Mouse (Mus musculus) lung, embryonic 15.5 days (tissue): ENCODE data around the gene Tbx3. TPM values are rescaled to one million over a fixed set of nuclear protein-coding genes. Genes with fewer than 3 reads are reported as not detected.
A peak's percentile ranks its signal among the peaks of the same experiment; 100 is the strongest.

Experiments used
- ATAC-seq: fragments of 200-750 bp; cut with Nextera tagmentation; 2 replicates; pipeline ENCODE4 v1.8.0; 2017; ENCODE audit warnings: moderate number of reproducible peaks, borderline replicate concordance; ENCODE audit not compliant: low FRiP score, low TSS enrichment; ENCODE audit errors: extremely low read depth
- H3K27ac ChIP-seq: fragments of 300-500 bp; sonication (generic); 2 replicates; pipeline ENCODE4 v1.5.1; 2015; ENCODE audit warnings: moderate library complexity, mild to moderate bottlenecking, inconsistent platforms
- H3K27me3 ChIP-seq: fragments of 300-500 bp; sonication (generic); 2 replicates; pipeline ENCODE4 v1.6.1; 2015; ENCODE audit warnings: inconsistent platforms
- H3K36me3 ChIP-seq: fragments of 300-500 bp; sonication (generic); 2 replicates; pipeline ENCODE4 v1.6.1; 2015; ENCODE audit warnings: inconsistent platforms
- H3K4me1 ChIP-seq: fragments of 300-500 bp; sonication (generic); 2 replicates; pipeline ENCODE4 v1.6.1; 2015; ENCODE audit warnings: inconsistent platforms
- H3K4me2 ChIP-seq: fragments of 300-500 bp; sonication (generic); 2 replicates; pipeline ENCODE4 v1.6.1; 2015; ENCODE audit warnings: inconsistent platforms, mild to moderate bottlenecking, moderate library complexity
- H3K4me3 ChIP-seq: fragments of 300-500 bp; sonication (generic); 2 replicates; pipeline ENCODE4 v1.5.1; 2015; ENCODE audit warnings: mild to moderate bottlenecking, inconsistent platforms
- H3K9ac ChIP-seq: fragments of 300-500 bp; sonication (generic); 2 replicates; pipeline ENCODE4 v1.6.1; 2015; ENCODE audit warnings: inconsistent platforms
- H3K9me3 ChIP-seq: fragments of 300-500 bp; sonication (generic); 2 replicates; pipeline ENCODE4 v1.6.1; 2016; ENCODE audit warnings: inconsistent platforms
- WGBS: fragments of 180-500 bp; shearing (Covaris S2); methylation state at CpG from one replicate; pipeline ENCODE4 v1.1.7; 2015; 5-methylcytosine and 5-hydroxymethylcytosine counted together
- polyA plus RNA-seq: library from polyadenylated mRNA; unstranded; fragments of >200 nt; fragmentation: Nextera tagmentation; extraction: Ambion mirVana; gene quantifications from 2 replicates; pipeline ENCODE4 v1.2.1, GENCODE M21; 2015

Gene Tbx3
- polyA plus RNA-seq, 1 experiment from 2014 or later = 63.9 TPM

DNA sequence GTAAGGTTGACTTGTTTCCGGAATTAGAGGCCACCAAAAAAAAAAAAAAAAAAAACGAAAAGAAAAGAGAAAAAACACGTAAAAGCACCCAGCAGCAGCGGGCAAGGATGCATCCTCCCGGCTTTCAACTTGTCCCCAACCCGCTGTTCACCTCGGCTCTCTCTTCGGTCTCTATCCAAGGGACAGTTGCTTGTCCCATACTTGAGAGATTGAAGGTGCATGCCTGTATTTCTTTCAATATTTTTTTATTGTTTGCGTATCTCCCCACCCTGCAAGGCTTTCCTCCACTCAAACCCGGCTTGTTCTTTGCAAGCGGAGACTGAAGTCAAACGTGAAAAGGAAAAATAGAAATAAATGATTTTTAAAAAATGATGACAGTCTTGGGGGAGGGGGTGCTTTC is 7.7 kb upstream of the Tbx3 start:
- no peak overlapping the region for H3K27ac ChIP-seq
- no peak overlapping the region for H3K4me2 ChIP-seq
- no peak for ATAC-seq
- no peaks in the 10 kb centered on the region for H3K9me3 ChIP-seq
- peaks cover 85% of the 10 kb centered on the region for H3K27me3 ChIP-seq
- H3K4me3 ChIP-seq = no peak overlapping the region
- WGBS = 36% methylated on average over 12 of the region's 12 CpGs
- H3K4me1 ChIP-seq = peaks cover 17% of the 10 kb centered on the region; the same call in 1 of the 2 replicates
- H3K9ac ChIP-seq = no peak overlapping the region
- H3K36me3 ChIP-seq = no peaks in the 10 kb centered on the region

DNA sequence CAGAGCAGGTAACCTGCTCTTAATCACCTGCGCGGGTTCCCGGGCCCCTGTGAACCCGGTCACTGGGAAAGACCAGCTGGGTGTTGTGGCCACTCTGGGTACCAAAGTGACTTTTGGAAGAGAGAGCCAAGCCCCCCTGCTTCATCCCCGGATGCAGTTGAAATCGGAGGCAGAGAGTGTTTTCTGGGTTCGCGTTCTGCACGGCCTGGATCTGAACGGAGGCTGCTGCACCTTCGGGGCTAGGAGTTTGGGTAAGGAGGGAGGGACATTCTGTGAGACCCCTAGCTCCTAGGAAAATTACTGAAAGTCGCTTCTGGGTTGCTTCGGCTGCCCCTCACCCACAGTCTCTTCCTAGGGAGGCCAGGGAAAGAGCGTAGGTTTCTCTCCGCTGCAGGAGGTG is 7.2 kb upstream of the Tbx3 start:
- no peak overlapping the region for H3K9ac ChIP-seq
- H3K36me3 ChIP-seq = no peaks in the 10 kb centered on the region
- no peak overlapping the region for H3K4me3 ChIP-seq
- no peak overlapping the region for H3K4me2 ChIP-seq
- H3K9me3 ChIP-seq = no peaks in the 10 kb centered on the region
- H3K27ac ChIP-seq = no peak overlapping the region
- peaks cover 22% of the 10 kb centered on the region for H3K4me1 ChIP-seq
- 18% methylated on average over 15 of the region's 15 CpGs for WGBS
- H3K27me3 ChIP-seq = peaks cover 85% of the 10 kb centered on the region
- ATAC-seq = no peak

DNA sequence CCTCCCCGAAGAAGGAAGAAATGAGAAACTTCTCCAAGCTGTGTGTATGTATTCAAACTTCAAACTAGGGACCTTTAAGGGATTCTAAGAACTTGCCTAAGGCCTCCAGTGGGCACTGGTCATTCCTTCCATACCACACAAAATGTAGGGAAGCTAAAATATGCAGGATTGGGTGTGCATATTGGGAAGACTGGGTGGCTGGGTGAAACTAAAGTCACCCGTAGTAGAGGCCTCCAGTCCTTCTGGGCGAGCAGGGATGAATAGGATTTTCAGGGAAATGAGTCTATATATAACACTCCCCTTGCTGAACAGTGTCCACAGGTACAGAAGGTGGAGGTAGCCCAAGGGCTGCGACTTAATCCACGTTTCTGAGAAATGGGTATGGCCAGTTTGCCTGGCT is 6.7 kb upstream of the Tbx3 start:
- Histone ChIP-seq H3K27ac (no peak overlapping the region), H3K9me3 (no peaks in the 10 kb centered on the region), H3K4me2 (no peak overlapping the region), H3K4me3 (no peak overlapping the region), H3K4me1 (peaks cover 28% of the 10 kb centered on the region), H3K27me3 (peaks cover 85% of the 10 kb centered on the region), H3K36me3 (no peaks in the 10 kb centered on the region), H3K9ac (no peak overlapping the region)
- WGBS = 41% methylated on average over 5 of the region's 5 CpGs
- ATAC-seq = no peak

DNA sequence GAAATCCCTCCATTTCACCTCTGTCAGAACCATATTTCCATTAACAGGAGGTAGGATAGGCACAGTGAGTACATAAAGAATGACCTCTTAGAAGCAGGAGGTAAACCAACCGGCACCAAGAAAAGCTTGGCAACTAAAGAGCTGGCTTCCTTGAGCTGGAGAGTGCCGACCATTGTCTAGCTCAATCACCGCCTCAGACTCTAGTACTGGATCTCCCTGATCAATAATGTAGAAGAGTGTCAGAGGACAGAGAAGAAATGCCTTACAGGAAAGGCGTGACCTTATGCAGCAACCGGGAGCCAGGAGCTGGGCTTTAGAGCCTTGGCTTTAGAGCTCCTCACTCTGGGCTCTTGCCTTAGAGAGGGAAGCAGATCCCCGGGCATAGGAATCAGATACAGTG is 4.7 kb upstream of the Tbx3 start:
- Histone ChIP-seq H3K36me3 (no peaks in the 10 kb centered on the region), H3K4me1 (peaks cover 36% of the 10 kb centered on the region), H3K27ac (no peak overlapping the region), H3K4me3 (no peak overlapping the region), H3K9ac (no peak overlapping the region), H3K4me2 (no peak overlapping the region), H3K27me3 (peaks cover 72% of the 10 kb centered on the region), H3K9me3 (no peaks in the 10 kb centered on the region)
- no peak for ATAC-seq
- WGBS = 46% methylated on average over 6 of the region's 6 CpGs

DNA sequence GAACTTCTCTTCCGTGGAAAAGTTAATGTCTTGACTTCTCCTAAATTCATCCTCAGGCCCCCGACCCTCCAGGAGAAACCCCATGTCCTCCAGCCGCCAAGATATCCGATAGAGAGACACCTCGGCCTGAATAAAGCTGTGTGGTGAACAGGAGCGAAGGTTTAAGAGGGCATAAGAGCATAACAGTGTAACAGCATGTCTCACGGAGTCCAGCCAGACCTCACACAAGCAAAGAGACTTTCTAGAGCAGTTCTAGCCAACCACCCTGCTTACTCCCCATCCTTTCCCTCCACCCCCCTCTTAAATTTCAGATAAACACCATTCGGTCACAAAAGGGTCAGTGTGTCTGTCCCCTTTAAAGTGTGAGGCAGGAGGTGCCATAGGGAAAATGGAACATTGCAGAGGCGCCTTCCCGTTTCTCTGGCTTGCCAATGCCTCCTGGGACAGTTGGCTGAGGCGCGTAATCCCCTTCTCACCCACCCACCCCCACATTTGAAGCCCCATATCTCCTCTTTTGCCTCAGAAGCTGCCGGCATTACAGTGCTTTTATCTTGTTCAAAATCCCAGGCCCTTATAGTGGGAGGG is 3.0 kb upstream of the Tbx3 start:
- Histone ChIP-seq H3K27ac (peak overlapping the region; percentile 98), H3K9ac (no peak overlapping the region), H3K36me3 (no peaks in the 10 kb centered on the region), H3K4me2 (peak overlapping the region; percentile 81), H3K4me3 (no peak overlapping the region), H3K9me3 (no peaks in the 10 kb centered on the region), H3K27me3 (peaks cover 67% of the 10 kb centered on the region), H3K4me1 (peaks cover 31% of the 10 kb centered on the region)
- 14% methylated on average over 13 of the region's 13 CpGs for WGBS
- peak; percentile 34; the same call in 1 of the 2 replicates for ATAC-seq

DNA sequence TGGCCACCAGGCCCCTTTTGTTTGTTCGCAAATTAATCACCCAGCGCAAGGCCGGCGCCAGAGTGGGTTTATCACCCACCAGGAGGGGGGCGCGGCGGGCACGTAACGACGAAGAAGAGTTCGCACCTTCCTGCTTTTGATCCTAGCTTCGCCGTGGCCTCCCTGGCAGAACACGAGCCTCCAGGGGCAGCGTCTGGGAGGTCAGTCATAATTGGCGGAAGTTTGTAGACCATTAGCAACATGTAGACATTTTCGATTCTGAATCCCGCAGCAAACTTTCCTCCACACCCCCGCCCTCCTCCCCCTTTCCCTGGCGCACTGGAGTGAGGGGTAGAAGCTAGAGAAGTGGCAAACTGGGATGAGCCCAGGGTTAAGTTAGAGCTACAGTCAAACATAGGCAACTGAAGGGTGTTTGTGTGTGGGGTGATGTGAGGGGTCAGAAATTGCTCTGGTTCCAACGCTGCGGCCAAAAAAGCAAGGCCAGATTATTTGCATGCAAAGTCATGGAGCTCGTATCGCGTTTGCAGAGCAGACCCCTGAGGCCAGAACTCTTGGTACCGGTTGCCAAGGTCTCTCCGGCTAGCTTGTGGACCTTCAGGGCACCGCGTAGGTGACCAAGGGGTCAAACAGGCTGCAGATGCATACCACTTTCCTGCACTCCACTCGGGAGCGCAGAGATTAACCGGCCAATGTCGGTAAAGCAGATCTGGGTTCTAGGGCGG is 2.1 kb upstream of the Tbx3 start:
- Histone ChIP-seq H3K4me2 (peak overlapping the region; percentile 81), H3K9ac (peak overlapping the region; percentile 85), H3K27me3 (peaks cover 61% of the 10 kb centered on the region), H3K4me3 (peak overlapping the region; percentile 66), H3K4me1 (peaks cover 31% of the 10 kb centered on the region), H3K9me3 (no peaks in the 10 kb centered on the region), H3K27ac (peak overlapping the region; percentile 98), H3K36me3 (no peaks in the 10 kb centered on the region)
- WGBS = 5% methylated on average over 34 of the region's 34 CpGs
- no peak for ATAC-seq

DNA sequence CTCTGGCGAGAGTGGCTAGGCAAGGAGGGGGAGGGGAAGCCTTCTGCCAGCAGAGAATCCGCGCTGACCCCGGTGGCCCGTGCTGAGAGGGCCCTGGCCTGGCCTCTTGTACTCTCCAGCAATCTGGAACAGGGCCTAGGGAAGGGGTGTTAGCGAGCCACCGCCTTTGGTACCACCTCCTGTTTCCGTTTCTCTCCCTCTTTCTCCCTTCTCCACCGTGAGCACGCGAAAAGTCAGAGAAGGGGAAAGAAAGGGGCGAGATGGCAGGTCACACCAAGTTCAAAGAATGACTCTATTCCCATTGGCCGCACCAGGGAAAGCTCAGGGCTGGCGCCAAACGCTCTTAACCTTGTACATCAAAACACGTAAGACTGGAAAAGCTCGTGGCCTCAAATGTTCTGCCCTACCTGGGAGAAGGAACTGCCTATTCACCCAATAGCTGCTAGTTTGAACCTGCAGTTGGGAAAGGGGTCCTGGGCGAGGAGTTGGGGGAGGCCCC is 1.5 kb upstream of the Tbx3 start:
- ATAC-seq = no peak
- Histone ChIP-seq H3K4me2 (peak overlapping the region; percentile 81), H3K4me1 (peaks cover 31% of the 10 kb centered on the region), H3K9me3 (no peaks in the 10 kb centered on the region), H3K9ac (peak overlapping the region; percentile 85), H3K27me3 (peaks cover 56% of the 10 kb centered on the region), H3K4me3 (peak overlapping the region; percentile 66), H3K36me3 (no peaks in the 10 kb centered on the region), H3K27ac (peak overlapping the region; percentile 98)
- 10% methylated on average over 15 of the region's 18 CpGs for WGBS

DNA sequence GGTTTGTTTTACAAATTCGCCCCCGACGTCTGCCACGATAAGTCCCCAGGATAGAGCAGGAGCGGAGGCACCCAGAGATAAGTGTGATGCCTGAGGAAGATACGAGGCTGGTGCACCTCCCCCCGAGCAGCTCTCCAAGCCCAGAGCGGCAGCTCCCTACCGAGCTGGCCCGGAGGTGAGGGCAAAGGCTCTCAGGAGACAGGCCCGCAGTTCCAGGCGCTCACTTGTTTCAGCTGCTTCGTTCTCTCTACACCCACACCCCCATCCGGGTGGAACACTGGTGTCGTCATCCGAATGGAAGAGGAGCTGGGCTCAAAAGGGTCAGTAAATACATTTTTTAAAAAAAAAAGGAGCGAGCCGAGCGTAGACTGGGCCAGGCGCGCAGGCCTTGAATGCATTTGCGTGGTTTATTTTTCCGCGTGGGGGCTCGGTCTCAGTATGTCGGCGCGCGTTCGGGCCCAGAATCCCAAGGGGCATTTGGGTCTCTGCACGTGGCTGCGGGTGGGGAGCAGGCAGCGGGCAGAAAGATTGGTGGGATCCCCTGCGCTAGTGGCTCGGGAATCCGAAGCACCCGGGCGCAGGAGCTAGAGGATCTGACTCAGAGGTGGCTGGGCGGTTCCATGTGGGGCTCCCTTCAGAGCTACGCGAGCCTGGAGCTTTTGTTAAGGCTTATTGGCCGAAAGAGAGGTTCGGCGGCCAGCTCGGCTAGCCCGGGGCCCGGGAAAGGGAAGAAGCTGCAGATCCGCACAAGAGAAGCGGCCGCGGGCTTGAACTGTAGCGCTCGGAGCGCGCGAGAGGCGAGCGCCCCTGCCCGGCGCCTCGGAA is 516 bp upstream of the Tbx3 start:
- Histone ChIP-seq H3K36me3 (no peaks in the 10 kb centered on the region), H3K27ac (peak overlapping the region; percentile 98), H3K9me3 (no peaks in the 10 kb centered on the region), H3K4me3 (peak overlapping the region; percentile 66), H3K4me1 (peaks cover 31% of the 10 kb centered on the region), H3K27me3 (peaks cover 50% of the 10 kb centered on the region), H3K4me2 (peak overlapping the region; percentile 81), H3K9ac (peak overlapping the region; percentile 85)
- ATAC-seq = no peak
- under 1% methylated on average over 59 of the region's 61 CpGs for WGBS

DNA sequence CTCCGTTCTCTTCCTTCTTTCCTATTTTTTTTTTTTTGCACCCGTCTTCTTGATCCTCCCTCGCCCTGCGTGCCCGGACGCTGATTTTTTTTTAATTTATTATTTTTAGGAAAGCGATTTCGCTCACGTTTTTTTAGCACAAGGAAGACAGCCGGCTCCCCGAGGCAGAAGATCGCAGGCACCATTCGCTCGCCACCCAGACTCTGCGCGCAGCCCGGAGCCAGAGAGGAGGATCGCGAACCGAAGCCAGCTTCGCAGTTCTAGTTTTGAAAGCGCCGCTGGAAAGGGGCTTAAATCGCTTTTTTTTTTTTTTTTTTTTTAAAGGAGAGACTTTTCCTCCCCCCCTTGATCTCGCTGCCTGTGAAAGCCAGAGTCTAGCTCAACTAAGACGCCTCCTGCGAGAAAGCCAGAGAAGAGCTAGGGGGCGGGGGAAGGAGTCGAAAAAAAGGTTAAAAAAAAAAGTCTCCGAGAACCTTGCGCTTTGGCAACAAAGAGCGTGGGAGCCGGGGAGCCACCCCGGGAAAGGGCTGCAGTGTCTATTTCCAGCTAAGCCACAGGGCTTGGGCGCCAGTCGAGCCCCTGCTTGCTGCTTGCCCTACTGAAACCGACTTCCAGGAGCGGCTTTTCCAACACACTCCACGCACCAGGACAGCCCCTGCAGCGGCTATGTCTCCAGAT is 794 bp downstream of the Tbx3 start:
- H3K36me3 ChIP-seq = no peaks in the 10 kb centered on the region
- no peak for ATAC-seq
- H3K27me3 ChIP-seq = peaks cover 51% of the 10 kb centered on the region
- H3K4me3 ChIP-seq = peak overlapping the region; percentile 66
- peak overlapping the region; percentile 98 for H3K27ac ChIP-seq
- no peaks in the 10 kb centered on the region for H3K9me3 ChIP-seq
- H3K4me2 ChIP-seq = peak overlapping the region; percentile 81
- peak overlapping the region; percentile 85 for H3K9ac ChIP-seq
- WGBS = under 1% methylated on average over 40 of the region's 40 CpGs
- H3K4me1 ChIP-seq = peaks cover 34% of the 10 kb centered on the region

DNA sequence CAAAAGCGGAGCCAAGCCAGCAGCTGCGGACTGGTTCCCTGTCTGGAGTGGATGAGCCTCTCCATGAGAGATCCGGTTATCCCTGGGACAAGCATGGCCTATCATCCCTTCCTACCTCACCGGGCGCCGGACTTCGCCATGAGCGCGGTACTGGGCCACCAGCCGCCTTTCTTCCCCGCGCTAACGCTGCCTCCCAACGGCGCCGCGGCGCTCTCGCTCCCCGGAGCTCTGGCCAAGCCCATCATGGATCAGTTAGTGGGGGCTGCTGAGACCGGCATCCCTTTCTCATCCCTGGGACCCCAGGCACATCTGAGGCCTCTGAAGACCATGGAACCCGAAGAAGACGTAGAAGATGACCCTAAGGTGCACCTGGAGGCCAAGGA is 1.5 kb downstream of the Tbx3 start:
- H3K9me3 ChIP-seq = no peaks in the 10 kb centered on the region
- H3K4me1 ChIP-seq = peaks cover 31% of the 10 kb centered on the region
- peak overlapping the region; percentile 85 for H3K9ac ChIP-seq
- H3K36me3 ChIP-seq = no peaks in the 10 kb centered on the region
- peak overlapping the region; percentile 66 for H3K4me3 ChIP-seq
- peaks cover 46% of the 10 kb centered on the region for H3K27me3 ChIP-seq
- WGBS = 0% methylated on average over 23 of the region's 23 CpGs
- H3K27ac ChIP-seq = peak overlapping the region; percentile 98
- ATAC-seq = no peak
- H3K4me2 ChIP-seq = peak overlapping the region; percentile 81

DNA sequence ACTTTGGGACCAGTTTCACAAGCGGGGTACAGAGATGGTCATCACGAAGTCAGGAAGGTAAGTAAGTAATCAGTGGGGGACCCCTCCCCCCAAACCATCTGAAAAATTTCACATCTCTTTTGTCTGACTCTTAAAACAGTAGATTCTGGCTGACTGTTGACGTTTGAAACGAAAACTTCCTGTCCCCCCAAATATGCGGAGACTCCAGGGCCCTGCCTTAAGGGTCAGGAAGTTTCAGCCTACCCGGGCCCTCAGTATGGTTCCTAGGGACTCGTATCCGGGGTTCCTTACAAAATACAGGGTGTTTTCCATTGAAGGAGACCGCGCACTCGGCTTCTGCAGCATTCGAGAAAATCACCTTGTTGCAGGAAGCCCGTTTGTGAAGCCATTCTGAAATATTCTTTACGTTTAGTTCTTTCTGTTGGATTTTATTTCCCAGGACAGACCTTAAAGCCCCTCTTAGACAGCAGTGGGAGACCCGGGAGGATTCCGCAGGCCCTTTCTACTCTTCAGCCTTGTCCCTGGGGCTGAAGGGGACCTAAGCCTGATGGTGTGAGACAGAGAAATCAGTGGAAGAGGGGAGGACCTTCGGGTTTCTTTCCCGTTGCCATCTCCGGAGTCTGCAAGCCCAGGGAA is 2.0 kb downstream of the Tbx3 start:
- Histone ChIP-seq H3K4me1 (peaks cover 30% of the 10 kb centered on the region), H3K27me3 (peaks cover 43% of the 10 kb centered on the region), H3K9me3 (no peaks in the 10 kb centered on the region), H3K4me2 (peak overlapping the region; percentile 81), H3K27ac (peak overlapping the region; percentile 98), H3K4me3 (peak overlapping the region; percentile 66), H3K36me3 (no peaks in the 10 kb centered on the region), H3K9ac (peak overlapping the region; percentile 85)
- WGBS = 2% methylated on average over 19 of the region's 19 CpGs
- ATAC-seq = no peak
